Mouse (Mus musculus): ENCODE data around the gene Mrto4.

The Mrto4 gene

DNA sequence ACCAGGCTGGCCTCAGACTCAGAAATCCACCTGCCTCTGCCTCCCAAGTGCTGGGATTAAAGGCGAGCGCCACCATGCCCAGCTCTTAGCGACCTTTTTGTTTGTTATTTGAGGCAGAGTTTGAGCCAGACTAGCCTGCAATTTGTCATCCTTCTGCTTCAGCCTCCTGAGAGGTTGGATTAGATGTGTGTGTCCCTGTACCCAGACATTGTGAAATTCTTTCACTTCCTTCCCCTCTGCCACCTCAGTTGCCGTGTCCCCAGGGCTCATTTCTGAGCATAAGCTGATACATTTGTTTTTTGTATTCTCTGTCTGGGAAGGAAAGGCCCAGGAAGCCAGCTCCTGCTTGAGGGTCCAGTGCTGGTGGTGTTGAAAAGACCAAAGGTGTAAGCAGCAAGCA is 11.5 kb downstream of the Mrto4 start:
- CTCF ChIA-PET: no interaction called here

DNA sequence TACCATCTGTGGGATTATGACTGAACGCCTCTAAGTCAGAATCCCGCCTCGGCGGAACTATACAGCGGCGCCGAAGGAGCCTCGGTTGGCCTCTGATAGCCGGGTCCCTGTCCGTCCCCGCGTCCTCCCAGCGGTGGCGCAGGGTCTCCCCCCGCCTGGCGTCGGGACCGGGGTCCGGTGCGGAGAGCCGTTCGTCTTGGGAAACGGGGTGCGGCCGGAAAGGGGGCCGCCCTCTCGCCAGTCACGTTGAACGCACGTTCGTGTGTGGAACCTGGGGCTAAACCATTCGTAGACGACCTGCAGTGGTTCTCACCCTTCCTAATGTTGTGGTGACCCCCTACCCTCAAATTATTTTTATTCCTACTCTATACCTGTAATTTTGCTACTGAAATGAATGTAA is 14.2 kb downstream of the Mrto4 start:
- CTCF ChIA-PET: no interaction called here

DNA sequence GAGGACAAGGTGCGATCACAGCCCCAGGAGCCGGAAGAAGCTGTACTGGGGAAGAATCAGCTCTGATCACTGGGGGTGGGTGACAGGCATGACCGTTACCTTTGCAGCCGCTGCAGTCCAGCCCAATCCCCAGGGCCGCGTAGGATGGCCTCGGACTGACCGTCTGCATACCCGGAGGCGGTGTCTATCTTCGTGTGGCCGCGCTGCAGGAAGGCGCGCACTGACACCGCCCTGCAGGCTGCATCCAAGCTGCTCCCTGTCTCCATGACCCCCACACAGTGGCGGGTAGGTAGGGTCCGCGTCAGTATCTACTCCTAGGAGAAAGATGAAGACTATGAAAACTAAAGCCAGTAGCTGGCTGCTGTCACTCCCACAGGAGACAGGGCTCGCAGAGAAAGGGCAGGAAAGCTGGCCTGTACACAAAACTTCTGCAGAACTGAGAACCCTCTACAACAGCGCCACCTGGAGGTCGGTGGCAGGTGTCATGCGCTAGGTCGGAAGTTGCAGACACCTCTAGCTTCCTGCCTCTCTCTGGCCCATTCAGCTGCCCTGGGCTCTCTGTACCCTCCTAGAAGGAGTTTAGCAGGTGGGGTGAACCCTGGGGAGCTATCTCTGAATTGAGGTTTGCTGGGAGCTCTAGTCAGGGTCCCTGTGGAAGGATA is 15.4 kb downstream of the Mrto4 start:
- CTCF ChIA-PET: interaction anchor here (0.6 to 1.1 kb wide), 5 partner anchors 11 to 1167 kb away, joined by 3 to 13 read pairs (median 4); no protein-coding TSS in a partner anchor

DNA sequence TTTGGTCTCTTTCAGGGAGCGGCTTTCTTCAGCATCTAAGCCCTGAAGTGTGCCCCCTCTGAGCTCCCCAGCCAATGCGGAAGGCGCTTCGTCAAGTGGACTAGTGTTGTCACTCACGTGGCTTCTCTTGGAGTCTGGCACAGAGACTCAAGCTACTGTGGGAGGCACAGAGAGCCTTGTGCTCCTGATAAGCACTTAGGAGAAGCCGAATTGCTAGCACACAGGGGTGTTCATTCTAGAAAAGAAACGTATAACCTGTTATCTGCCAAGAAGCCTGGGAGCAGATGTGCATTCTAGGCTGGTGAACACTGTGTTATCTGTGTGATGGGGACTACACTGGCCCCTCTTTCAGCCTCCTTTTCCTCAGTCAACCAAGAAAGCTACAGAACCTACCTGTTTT is 16.9 kb downstream of the Mrto4 start:
- CTCF ChIA-PET: no interaction called here

DNA sequence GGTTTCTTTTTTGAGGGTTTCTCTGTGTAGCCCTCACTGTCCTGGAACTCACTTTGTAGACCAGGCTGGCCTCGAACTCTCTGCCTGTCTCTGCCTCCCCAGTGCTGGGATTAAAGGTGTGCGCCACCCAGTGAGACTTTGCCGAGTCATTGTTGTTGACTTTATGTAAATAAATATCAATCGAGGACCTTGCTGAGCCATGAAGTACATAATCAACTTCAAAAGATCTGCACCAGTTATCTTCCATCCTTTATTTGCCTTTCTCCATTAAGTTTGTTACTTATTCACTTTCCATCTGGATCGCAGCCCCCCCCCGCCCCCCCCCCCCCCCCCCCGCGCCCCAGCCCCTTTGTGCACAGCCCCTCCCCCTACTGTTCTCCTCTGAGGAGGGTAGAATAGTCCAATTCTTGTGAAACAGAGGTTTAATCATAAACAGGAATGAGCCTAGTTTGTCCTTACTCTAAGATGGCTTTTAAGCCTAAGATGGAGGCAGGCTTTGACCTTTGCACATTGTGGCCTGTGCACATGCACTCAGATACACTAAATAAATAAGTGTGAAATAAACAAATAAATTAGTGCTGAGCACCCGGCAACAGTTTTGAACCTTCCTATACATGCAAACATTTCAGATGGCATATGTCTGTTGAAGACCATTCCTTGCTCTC is 17.6 kb downstream of the Mrto4 start:
- CTCF ChIA-PET: no interaction called here

DNA sequence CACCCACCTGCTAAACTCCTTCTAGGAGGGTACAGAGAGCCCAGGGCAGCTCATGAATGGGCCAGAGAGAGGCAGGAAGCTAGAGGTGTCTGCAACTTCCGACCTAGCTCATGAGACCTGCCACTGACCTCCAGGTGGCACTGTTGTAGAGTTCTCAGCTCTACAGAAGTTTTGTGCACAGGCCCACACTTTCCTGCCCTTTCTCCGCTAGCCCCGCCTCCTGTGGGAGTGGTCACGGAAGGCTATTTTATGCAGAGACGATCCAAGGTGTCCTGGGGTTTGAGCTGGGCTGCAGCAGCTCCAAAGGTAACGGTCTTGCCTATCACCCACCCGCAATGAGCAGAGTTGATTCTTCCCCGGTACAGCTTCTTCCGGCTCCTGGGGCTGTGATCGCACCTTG is 21.8 kb downstream of the Mrto4 start:
- CTCF ChIA-PET: no interaction called here

DNA sequence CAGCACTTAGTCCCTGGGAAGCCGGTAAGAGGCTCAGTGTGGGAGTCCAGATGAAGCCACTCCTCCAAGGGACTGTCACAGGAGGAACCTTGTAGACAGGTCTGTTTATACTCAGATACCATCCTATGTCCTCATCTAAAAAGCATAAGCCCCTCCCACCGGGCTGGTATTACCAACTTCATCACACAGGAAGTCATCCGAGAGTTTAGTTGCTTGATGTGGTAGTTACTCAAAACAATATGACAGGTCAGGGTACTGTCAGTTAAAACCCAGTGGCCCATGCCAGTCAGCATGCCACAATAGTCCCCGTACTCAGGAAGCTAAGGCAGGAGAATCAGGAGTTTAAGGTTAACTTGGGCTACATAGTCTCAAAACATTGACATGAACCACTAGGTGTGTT is 32.6 kb downstream of the Mrto4 start:
- CTCF ChIA-PET: no interaction called here

DNA sequence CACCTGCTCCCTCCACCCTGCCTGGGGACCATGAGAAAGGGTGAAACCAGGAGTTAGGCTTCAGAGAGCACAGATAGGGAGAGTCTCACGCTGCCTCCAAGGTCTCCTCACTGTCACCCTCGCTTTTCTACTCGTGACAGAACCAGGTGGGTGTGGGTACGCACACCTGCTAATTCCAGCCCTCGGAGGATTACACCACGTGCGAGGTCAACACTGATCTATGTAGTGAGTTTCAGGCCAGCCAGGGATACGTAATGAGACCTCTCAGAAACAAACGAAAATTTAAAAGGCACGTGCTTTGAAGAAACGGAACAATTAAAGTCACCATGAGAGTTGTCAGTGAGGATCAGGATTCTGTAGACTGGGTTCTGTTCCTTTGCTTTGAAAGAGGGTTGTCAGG is 33.9 kb downstream of the Mrto4 start:
- CTCF ChIA-PET: no interaction called here

DNA sequence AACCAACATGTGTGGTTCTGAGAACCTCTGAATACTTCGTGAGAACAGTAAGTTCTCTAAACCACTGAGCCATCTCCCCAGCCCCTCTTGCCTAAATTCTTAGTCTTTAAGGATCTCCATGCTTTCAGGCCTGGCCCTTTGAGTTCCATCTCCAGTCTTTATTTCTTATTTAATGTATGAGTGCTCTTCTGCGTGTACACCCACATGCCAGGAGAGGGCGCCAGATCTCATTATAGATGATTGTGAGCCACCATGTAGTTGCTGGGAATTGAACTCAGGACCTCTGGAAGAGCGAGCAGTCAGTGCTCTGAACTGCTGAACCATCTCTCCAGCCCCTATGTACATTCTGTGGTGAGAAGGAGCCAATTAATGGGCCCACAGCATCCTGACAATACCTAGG is 39.7 kb downstream of the Mrto4 start:
- CTCF ChIA-PET: interaction anchor here (0.7 to 1.3 kb wide), 2 partner anchors 19 to 45 kb away, joined by 3 to 4 read pairs; no protein-coding TSS in a partner anchor

DNA sequence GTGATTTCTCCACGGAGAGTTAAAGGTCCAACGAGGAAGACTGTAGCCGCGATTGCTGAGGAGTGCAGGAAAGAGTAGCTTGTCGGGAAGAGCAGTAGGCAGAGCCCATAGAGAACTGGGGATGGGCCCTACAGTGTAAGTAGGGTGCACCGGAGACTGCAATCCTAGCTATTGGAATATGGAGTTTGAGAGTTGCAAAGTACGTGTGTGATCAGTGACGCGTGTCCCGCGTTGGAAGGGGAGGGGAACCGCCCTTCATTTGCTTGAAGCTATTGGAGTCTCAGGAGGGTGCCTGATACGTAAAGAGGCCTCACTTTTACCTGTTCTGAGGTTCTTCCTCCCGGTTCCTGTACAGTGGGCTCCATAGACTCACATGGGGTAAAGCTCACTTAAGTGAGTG is 40.7 kb downstream of the Mrto4 start:
- CTCF ChIA-PET: interaction anchor here (0.7 to 1.3 kb wide), 4 partner anchors 10 to 182 kb away, joined by 3 to 5 read pairs (median 4); no protein-coding TSS in a partner anchor

DNA sequence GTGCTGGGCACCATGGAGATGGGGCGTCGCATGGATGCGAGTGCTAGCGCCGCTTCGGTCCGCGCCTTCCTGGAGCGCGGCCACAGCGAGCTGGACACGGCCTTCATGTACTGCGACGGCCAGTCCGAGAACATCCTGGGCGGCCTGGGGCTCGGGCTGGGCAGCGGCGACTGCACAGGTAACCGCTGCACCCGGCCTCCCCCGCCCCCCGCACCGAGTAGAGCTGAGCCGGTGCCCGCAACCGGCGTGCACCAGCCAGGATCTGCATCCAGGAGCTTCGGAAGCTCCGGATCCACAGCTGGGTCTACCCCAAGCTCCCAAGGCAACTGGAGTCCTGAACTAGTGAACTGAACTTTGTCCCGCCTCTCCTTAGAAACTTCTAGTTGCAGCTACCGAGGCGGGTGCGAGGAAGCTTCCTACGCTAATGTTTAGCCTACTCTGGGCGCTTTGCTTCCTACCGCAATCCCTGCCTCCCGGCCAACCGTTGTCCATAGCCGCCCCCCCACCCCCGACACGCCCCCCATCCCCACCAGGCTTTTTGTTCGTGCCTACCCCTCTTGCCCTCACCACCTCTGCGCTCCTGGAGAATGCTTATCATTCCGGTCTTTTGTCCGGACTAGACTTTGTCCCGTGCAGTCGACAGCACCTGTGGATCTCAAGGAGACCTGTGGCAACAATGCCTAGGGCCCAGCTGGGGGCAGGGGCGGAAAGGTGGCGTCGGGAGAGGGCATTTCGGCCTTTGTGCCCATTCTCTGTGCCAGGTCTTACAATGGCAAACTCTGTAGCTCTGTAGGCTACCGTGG is 41.3 kb downstream of the Mrto4 start:
- CTCF ChIA-PET: interaction anchor here (0.6 to 1.3 kb wide), 4 partner anchors 11 to 182 kb away, joined by 3 to 5 read pairs (median 3); no protein-coding TSS in a partner anchor

DNA sequence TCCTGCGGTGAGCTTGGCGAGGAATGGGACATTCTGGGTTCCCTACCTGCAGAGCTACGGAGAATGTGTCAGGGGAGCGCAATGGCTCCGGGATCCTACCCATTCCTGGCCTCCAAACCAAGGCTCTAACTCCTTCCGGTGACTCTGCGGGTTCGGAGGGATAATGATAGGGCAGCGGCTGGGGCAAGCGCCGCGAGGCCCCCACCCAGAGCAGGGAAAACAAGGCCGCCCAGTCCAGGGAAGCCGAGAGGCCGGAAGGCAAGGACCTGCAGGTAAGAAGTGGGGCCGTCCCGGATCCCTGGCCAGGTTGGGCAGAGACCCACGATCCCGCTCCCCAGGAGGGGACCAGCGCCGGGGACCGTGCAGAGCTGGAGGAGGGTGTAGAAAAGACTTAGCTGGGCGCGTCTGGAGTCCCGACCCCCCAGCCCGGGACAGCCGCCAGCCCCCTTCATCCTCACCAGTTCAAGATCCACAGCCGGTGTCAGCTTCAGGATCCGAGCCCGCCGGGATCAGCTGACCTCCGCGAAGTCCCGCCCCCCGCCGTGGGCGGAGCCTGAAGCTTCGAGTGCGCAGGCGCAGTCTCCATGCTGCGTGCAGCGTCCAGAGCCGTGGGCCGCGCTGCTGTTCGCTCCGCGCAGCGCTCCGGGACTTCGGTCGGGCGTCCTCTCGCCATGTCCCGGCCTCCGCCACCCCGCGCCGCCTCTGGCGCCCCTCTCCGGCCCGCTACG is 42.0 kb downstream of the Mrto4 start, which contains the start of the genes Pqlc2 and Akr7a5:
TSS of gene Pqlc2 (minus strand) at position 538 of the 728 bp plus-strand sequence.
TSS of gene Akr7a5 (plus strand) at position 574 of the 728 bp plus-strand sequence.
- CTCF ChIA-PET: interaction anchor here (1.0 to 1.1 kb wide), 2 partner anchors 12 to 181 kb away, joined by 3 to 5 read pairs; no protein-coding TSS in a partner anchor

DNA sequence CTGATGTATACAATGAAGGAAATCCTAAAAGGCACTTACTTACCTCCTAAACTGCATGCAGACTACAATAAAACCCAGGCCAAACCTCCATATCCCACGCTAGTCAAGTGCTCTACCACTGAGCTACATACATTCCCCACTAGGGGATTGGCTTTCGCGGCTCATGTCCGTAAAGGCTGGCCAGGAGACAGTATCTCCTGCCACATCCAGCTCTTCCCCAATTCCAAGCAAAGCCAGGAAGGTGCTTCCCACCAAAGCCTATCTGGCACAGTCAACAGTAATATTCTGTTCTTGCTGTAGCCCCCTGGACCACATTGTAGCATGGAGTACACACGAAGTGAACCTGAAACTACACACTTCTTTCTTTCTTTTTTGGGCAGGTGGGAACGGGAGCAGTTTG is 42.7 kb downstream of the Mrto4 start:
- CTCF ChIA-PET: no interaction called here

DNA sequence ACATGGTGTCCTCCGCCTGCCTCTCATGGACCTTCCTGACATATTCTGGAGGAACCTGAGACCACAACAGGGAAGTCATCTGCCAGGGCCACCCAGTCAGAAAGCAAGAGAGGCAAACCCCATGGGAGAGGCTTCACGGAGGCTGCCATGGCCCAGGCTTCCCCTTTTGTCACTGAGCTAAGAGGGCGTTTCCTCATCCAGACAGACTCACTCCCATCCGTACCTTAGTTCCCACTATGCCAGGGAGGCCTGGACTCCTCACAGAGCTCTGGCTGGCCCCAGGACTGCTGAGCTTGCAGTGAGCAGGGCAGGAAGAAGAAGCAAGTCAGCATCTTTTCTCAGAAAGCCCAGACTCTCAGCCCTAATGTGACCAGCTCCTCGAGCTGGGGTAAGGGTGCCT is 44.5 kb downstream of the Mrto4 start:
- CTCF ChIA-PET: no interaction called here

DNA sequence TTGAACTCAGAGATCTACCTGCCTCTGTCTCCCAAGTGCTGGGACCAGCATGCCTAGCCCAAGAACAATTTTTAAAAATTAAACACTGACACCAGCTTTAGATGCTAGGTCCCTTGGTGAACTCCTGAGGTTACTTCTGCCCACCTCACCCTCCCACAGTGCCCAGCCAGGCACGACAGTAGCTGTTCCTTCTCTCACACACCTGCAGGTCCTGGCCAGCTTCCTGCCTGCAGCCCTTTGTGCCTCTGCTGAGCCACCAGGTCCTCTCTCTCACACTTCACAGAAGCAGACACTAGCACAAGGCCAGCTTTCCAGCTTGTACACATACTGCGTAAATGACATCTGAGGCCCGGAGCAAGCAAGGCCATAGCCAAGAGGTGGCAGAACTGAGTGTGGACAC is 46.9 kb downstream of the Mrto4 start:
- CTCF ChIA-PET: no interaction called here

DNA sequence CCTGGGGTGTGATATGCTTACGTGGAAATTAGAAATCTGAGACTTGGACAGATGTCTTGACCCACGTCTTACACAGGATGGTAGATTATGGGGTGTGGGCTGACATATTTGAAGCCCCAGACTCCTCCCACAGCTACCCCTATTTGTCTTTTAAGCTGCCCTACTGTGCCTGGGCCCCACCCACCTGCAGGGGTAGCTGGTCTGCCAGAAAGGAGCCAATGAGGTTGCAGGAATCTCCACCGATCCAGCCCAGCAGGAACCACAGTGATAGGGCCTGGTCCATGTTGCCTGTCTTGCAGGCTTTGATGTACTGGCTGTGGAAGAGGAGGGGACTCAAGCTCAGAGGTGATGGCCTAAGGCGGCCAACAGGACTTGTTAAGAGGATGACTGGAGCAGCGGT is 50.1 kb downstream of the Mrto4 start:
- CTCF ChIA-PET: interaction anchor here (1.1 kb wide), 1 partner anchor 15 kb away, joined by 4 read pairs; no protein-coding TSS in a partner anchor

DNA sequence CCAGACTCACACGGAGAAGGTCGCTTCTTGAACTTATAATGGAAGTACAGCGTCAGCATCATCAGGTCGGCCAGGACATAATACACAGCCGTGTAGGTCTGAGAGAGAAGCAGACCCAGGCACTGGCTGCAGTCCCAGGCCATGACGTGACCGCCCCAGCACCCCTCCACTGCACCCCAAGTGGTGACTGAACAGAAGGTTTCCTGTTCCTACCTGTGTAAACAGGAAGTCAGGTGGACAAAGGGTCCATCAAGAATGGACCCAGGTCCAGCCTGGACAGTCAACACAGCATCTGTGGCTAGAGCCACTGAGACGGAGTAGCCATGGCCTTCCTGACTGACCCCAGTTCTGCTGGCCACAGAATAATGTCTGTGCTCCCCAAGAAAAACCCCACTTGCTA is 50.6 kb downstream of the Mrto4 start:
- CTCF ChIA-PET: interaction anchor here (0.6 to 1.1 kb wide), 2 partner anchors 15 to 186 kb away, joined by 4 to 24 read pairs; no protein-coding TSS in a partner anchor

DNA sequence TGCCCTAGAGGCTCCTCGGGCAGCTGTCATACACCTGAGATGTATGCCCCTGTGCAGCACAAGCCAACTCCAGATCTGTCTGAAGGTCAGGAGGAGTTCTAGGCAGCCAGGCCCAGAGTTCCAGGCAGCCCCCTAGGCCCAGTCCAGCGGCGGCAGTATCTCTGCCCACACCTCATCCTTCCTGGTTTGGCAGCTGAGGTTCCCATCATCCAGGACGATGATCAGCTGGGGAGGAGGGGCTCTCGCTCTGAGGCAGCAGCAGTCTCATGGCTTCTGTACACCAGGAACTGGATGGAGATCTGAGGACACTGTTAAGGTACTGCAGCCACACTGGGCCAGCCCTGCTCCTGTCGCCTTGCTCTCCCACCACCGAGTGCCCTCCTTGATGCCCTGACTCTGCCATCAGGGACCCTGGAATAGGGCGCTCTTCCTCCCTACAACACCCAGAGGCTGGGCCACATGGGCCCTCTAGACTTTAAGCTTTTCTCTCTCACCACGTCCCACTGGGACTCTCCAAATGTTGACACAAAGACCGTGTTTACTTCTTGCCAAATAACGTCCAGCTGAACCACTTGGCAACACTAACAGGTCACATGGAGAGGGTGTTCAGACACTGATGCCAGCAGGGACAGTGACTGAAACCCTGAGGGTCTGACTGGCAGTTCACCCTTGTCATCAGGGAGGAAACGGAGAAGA is 53.6 kb downstream of the Mrto4 start:
- CTCF ChIA-PET: no interaction called here

DNA sequence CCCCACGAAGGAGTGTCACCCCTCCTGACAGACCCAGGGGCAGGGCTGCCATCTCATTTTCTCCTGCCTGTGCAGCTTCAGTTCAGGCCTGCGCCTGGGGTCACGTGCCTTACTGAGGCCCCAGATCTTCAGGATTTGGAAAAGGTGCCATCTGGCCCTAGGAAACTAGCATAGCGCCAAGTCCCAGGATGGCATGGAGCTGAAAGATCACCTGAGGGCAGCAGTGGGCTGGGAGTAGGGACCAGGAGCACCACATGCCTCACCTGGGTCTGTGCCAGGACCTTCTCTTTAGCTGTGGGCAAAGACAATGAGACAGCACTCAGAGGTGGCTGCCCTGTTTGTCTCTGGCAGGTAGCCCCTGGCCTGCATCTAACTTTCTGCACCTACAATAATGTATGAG is 54.8 kb downstream of the Mrto4 start:
- CTCF ChIA-PET: no interaction called here

Measured in spleen, embryonic (tissue).